Mouse (Mus musculus): ENCODE measurements at regions not wholly inside any gene's neighbourhood (a gene's known extent, or its start where the extent isn't known, plus 50 kb on each side); places are given as distances from the start of the nearest gene placed in this dataset.

DNA sequence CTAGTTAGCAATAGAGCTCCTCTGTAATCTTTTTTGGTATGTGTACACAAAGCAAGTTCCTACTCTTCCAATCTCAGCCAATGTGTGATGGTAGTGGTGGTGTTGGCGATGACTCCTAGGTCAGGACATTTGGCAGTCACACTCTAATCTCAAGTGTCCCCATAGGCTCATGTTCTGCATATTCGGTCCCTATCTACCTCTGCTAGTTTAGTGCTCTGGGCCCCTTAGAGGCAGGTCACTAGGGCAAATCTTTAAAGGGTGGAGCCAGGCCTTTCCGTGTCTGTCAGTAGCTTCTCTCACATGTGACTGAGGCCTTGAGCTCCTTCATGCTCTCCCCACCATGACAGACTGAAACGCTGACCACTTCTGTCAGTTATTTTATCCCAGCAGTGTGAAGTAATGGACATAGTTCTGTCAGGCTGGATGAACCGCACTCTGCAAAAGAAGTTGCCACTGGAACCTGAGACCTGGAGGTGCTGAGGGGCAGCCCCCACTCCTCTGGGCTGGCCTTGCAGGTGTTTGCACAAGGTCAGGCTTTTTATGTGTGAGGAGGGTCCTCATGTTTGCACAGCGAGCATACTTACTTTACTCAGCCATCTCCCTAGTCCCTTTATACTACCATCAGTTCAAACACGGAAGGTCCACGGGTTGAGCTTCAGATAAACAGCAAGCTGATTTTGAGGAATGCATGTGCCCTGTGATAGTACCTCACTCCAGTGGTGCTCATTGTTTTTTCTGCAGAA lies 75.3 kb upstream of the Ywhaq start:
- DNase-seq (ENCODE audit: low read depth, low spot score), result no peak

DNA sequence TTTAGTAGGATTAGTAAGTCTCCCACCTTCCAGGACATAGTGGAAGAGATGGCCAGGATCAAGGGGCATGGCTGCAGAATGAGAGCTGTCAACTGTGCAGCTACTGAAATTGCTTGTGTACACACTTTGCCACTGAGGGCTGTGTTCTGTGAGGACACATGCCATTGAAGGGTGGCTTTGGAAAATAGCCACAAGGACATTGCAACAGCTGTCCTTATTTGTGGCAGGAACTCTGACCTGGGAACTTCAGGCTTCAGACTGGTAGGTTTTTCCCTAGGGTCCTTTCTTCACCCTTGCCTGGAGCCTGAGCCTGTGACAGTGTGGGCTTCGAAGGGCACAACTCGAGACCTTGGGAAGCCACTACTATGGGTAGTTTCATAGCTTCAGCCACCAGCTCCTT lies 64.2 kb upstream of the Ywhaq start:
- no peak for DNase-seq (ENCODE audit: low read depth, low spot score)

DNA sequence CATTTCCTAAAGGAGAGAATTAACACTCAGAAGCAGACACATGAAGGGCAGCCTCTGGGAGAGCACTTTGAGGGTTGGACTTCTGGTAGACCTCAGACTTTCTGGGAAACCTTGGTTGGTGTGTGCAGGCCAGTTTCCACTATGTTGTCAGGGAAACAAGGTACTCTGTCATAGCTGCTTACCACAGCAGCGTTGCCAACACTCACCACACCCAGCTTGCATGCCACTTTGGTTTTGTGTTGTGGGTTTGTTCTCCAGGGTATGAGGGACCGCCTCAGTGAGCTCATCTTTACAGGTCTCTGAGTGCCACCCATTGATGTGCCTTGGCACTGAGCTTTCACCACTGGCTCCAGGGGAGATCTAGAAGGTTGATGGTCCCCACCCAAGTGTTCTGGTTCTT lies 62.8 kb upstream of the Ywhaq start:
- no peak for DNase-seq (ENCODE audit: low read depth, low spot score)

DNA sequence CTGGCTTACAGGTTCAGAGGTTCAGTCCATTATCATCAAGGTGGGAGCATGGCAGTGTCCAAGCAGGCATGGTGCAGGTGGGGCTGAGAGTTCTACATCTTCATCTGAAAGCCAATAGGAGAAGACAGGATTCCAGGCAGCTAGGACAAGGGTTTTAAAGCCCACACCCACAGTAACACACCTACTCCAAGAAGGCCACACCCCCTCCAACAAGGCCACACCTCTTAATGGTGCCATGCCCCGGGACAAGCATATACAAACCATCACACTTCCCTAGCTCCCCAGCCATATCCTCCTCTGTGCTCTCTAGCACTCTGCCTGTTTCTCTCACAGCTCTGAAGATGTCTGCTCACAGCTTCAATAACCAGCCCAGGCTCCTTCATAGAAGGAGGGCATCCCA lies 61.8 kb upstream of the Ywhaq start:
- peak; percentile 65 for DNase-seq (ENCODE audit: low read depth, low spot score)

DNA sequence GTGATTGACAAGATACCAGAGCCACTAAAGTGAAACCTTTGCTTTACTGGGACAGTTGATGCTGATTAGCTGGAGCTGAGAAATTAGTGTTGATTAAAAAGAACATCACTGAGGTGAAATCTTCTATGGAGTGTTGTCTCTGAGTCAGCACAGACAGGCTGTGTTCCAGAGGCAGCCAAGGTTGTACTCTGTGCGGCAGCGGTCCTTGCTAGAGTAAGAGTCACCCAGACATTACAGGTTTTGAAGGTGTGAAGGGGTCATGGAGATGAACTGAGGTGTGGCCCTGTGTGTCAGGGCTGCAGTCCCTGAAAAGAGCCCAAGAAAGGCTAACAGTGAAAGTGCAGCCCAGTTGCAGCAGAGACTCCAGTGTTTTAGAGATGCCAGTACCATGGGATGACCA lies 59.1 kb upstream of the Ywhaq start:
- DNase-seq (ENCODE audit: low read depth, low spot score), result no peak

DNA sequence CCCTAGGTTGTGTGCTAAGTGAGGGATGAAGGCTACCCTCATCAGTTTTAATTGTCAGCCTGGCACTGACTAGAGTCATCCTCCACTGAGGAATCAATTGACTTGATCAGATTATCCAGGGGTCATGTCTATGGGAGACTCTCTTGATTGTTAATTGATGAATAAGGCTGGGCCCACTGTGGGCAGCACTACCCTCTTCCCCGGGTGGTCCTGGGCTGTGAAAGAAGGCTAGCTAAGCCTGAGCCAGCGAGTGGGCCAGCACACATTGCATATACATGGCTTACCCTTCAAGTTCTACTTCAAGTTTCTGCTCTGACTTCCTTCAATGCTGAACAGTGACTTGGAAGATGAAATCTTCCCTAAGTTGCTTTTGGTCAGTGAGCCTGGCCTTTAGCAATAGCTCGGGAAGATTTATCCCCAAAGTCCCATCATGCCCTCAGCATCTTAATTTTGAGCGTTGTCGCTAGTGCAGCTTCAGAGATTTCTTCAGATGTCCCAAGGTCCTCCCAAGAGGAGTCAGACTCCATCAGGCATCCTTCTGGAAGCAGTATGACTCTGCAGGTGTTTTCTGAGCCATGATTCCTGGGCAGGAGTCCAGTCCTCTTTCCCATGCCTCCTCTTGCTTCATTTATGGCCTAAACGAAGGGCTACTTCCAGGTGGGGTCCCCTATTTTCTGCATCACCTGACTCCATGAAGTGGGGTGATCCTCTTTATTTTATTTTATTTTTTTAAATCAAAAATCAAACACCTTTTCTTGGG lies 55.7 kb upstream of the Ywhaq start:
- DNase-seq (ENCODE audit: low read depth, low spot score), result no peak

DNA sequence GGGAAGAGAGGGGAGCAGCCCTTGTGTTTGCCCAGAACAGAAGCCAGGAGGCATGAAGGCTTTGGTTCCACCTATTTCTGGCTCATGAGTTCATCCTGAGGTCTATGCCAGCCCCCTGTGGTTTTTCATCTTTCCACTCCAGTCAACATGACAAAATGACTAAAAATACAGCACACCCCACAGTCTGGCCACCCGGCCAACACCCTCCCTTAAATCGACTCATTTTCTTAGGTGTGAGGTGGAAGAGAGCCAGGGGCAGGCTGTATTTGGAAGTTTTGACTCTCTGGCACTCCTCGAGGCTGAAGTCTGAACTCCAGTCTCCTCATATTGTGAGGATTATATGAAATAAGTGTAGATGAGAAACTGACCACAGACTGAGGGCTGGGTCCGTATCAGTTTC lies 55.0 kb upstream of the Ywhaq start:
- peak; percentile 75 for DNase-seq (ENCODE audit: low read depth, low spot score)

DNA sequence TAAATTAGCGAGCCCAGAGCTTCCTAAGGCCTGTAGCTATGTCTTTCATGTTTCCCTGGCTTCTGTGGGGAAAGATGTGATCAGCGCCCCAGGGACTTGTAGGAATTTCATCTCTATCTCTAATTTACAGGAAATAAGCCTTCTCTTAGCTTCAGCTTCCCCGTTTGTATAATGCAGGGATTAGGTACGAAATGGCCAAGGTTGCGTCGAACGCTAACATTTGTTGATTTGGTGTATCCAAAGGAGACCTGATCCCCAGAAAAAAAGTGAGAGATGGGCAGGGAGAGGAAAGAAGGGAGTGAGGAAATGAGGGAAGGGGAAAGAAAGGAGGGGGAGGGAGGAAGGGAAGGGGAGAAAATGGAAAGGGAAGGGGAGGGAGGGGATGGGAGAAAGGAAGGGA lies 54.5 kb upstream of the Ywhaq start:
- DNase-seq (ENCODE audit: low read depth, low spot score), result no peak

DNA sequence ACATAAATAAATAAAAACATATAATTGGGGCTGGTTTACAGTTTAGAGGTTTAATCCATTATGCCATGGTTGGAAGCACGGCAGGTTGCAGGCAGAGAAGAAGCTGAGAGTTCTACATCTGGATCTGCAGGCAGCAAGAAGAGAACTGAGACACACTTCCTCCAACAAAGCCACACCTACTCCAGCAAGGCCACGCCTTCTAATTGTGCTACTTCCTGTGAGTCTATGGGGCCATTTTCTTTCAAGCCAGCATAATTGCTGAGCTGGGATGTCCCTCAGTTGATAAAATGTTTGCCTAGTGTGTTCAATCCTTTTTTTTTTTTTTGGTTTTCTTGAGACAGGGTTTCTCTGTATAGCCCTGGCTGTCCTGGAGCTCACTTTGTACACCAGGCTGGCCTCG lies 52.8 kb upstream of the Ywhaq start:
- DNase-seq (ENCODE audit: low read depth, low spot score), result peak; percentile 89

All from R1 (cell line).